ENCODE assay signal across 9 mouse cellular contexts in genomic region chr13:46257847-46258246, GRCm38 (mm10). TPM values are rescaled to one million over a fixed set of nuclear protein-coding genes. Genes with fewer than 3 reads are reported as not detected.
A peak's percentile ranks its signal among the peaks of the same experiment; 100 is the strongest.
DNase-seq lines count a peak whose midpoint lies in the region; ATAC-seq and TF ChIP-seq lines count a peak whose summit lies in the region.
"Had no signal": no experiment of that assay in that cellular context is flagged by ENCODE, and none has a peak within 500 bp of the region (broad histone marks: within the 10 kb centered on the region; RNA-seq: fewer than 3 reads in every experiment).

No protein-coding gene starts in this region.

- H3K36me3 ChIP-seq in heart, adult 2 months (ENCODE audit: control insufficient read depth, insufficient read depth, low read length), result no peaks in the 10 kb centered on the region
- H3K36me3 ChIP-seq in heart, embryonic 12.5 days, result no peaks in the 10 kb centered on the region
- no peaks in the 10 kb centered on the region for H3K36me3 ChIP-seq in heart, embryonic 15.5 days
- no peaks in the 10 kb centered on the region for H3K36me3 ChIP-seq in small intestine, adult 2 months (ENCODE audit: control insufficient read depth, insufficient read depth, low read length)
- H3K36me3 ChIP-seq: stomach, embryonic 15.5 days had no signal

- WGBS in heart, adult 2 months, result 4% methylated on average over 4 of the region's 4 CpGs
- WGBS in heart, embryonic 12.5 days, result 9% methylated on average over 4 of the region's 4 CpGs
- WGBS in heart, embryonic 15.5 days, result 3% methylated on average over 4 of the region's 4 CpGs
- 7% methylated on average over 4 of the region's 4 CpGs for WGBS in small intestine, adult 2 months

- H3K27me3 ChIP-seq in heart, adult 2 months (ENCODE audit: control insufficient read depth, insufficient read depth, low read length), result no peaks in the 10 kb centered on the region
- no peaks in the 10 kb centered on the region for H3K27me3 ChIP-seq in heart, embryonic 12.5 days (replicated peaks)
- no peaks in the 10 kb centered on the region for H3K27me3 ChIP-seq in heart, embryonic 15.5 days
- no peaks in the 10 kb centered on the region for H3K27me3 ChIP-seq in small intestine, adult 2 months (ENCODE audit: control insufficient read depth, insufficient read depth, low read length)
- H3K27me3 ChIP-seq: stomach, embryonic 15.5 days had no signal

- no peaks in the 10 kb centered on the region for H3K79me2 ChIP-seq in heart, adult 2 months (replicated peaks; ENCODE audit: control insufficient read depth, insufficient read depth, low read length)

- TF ChIP-seq EP300 in heart, adult 2 months (IDR thresholded peaks at IDR 0.05; ENCODE audit: insufficient read depth, low read depth, low read length), result no peak

- no peak overlapping the region for H3K9ac ChIP-seq in heart, adult 2 months (ENCODE audit: low read depth, low read length)
- no peak overlapping the region for H3K9ac ChIP-seq in heart, embryonic 12.5 days
- H3K9ac ChIP-seq in heart, embryonic 15.5 days, result no peak overlapping the region
- H3K9ac ChIP-seq: stomach, embryonic 15.5 days had no signal

- TF ChIP-seq POLR2A in heart, adult 2 months (IDR thresholded peaks at IDR 0.05; ENCODE audit: insufficient read depth, low read depth, low read length), result no peak
- TF ChIP-seq POLR2A in small intestine, adult 2 months (IDR thresholded peaks at IDR 0.05; ENCODE audit: low read depth, low read length), result no peak

- H3K27ac ChIP-seq in heart, adult 2 months, result no peak overlapping the region
- H3K27ac ChIP-seq in heart, embryonic 12.5 days (ENCODE audit: poor library complexity, severe bottlenecking), result no peak overlapping the region
- H3K27ac ChIP-seq in heart, embryonic 15.5 days, result no peak overlapping the region
- H3K27ac ChIP-seq in small intestine, adult 2 months (ENCODE audit: insufficient read depth, low read depth, low read length), result no peak overlapping the region
- H3K27ac ChIP-seq: stomach, embryonic 15.5 days had no signal

- intact Hi-C loops in heart, adult 2 months (cut with DNase I), result loop anchor here (5.0 kb wide), 3 partner anchors 76 to 281 kb away; no protein-coding TSS in a partner anchor

- no peaks in the 10 kb centered on the region for H3K4me1 ChIP-seq in heart, adult 2 months (ENCODE audit: control insufficient read depth, insufficient read depth, low read length)
- H3K4me1 ChIP-seq in heart, embryonic 12.5 days (replicated peaks), result peaks cover 16% of the 10 kb centered on the region
- H3K4me1 ChIP-seq in heart, embryonic 15.5 days (replicated peaks), result peaks cover 5% of the 10 kb centered on the region
- no peaks in the 10 kb centered on the region for H3K4me1 ChIP-seq in small intestine, adult 2 months (ENCODE audit: control insufficient read depth, insufficient read depth, insufficient read length, low read length)

- no peak overlapping the region for H3K4me2 ChIP-seq in heart, embryonic 12.5 days
- H3K4me2 ChIP-seq in heart, embryonic 15.5 days, result no peak overlapping the region
- H3K4me2 ChIP-seq: stomach, embryonic 15.5 days had no signal

- DNase-seq in heart, adult 2 months, result peak; percentile 49 to 61
- DNase-seq in adrenal gland, postnatal 14 days, result peak; percentile 78
- DNase-seq in embryo, embryonic 11.5 days (ENCODE audit: low read depth, low spot score), result peak; percentile 47
- DNase-seq in layer of hippocampus, adult 8-10 months (ENCODE audit: low spot score in 2 of 2), result peak; percentile 50 to 78
- peak; percentile 82 for DNase-seq in lung, postnatal 36 days

- H3K4me3 ChIP-seq in heart, adult 2 months, result no peak overlapping the region
- no peak overlapping the region for H3K4me3 ChIP-seq in heart, embryonic 12.5 days
- no peak overlapping the region for H3K4me3 ChIP-seq in heart, embryonic 15.5 days
- H3K4me3 ChIP-seq in small intestine, adult 2 months (ENCODE audit: low read depth, low read length), result no peak overlapping the region
- H3K4me3 ChIP-seq: stomach, embryonic 15.5 days had no signal

- no peaks in the 10 kb centered on the region for H3K9me3 ChIP-seq in heart, embryonic 12.5 days (replicated peaks)
- H3K9me3 ChIP-seq in heart, embryonic 15.5 days (replicated peaks), result no peaks in the 10 kb centered on the region
- H3K9me3 ChIP-seq: stomach, embryonic 15.5 days had no signal

- no peak for ATAC-seq in heart, embryonic 12.5 days (ENCODE audit: insufficient number of reproducible peaks, low FRiP score)
- ATAC-seq in heart, embryonic 15.5 days (replicated peaks; ENCODE audit: insufficient number of reproducible peaks, insufficient read depth, low FRiP score, low read depth), result 0 out of 2 replicates have a peak, but pooled peaks have one; percentile 55

- TF ChIP-seq CTCF in heart, adult 2 months (IDR thresholded peaks at IDR 0.05), result peak; percentile 73
- TF ChIP-seq CTCF in small intestine, adult 2 months (IDR thresholded peaks at IDR 0.05; ENCODE audit: extremely low read depth, insufficient read length, insufficient replicate concordance, low read depth, low read length), result peak; percentile 59; the same call in 1 of the 2 replicates

RNA-seq across cellular contexts. Expression of gene Stmnd1, which starts 15.7 kb away (rescaled TPM):
- under 1 TPM; 0.39 to 0.47 TPM for total RNA-seq in heart, adult 2 months (2021)
- polyA plus RNA-seq in heart, adult 2 months (2012; rRNA removed), result 0.26 and 0.47 TPM in 2 replicates
- 0.18 and 0.33 TPM in 2 replicates for polyA plus RNA-seq in heart, embryonic 12.5 days (2016; fragmentation: Nextera tagmentation; extraction: Ambion mirVana)
- total RNA-seq in adrenal gland, postnatal 14 days (2021), result 0.26 TPM in 1 of 2 replicates, not detected in the other
- polyA plus RNA-seq in heart, embryonic 15.5 days (2015; fragmentation: Nextera tagmentation; extraction: Ambion mirVana), result 0.33 and 0.49 TPM in 2 replicates
- not detected for total RNA-seq in layer of hippocampus, adult 8-10 months (2022)
- 0.06 TPM in 1 of 2 replicates, not detected in the other for polyA plus RNA-seq in small intestine, adult 2 months (2012; rRNA removed)
